ENCODE assay signal across 8 mouse cellular contexts in genomic region chr3:95218466-95219137, GRCm38 (mm10). TPM values are rescaled to one million over a fixed set of nuclear protein-coding genes. Genes with fewer than 3 reads are reported as not detected.
DNase-seq lines count a peak whose midpoint lies in the region; ATAC-seq and TF ChIP-seq lines count a peak whose summit lies in the region.

No protein-coding gene starts in this region.

- no peak for DNase-seq in heart, adult 18-20 months
- peak; percentile 73 for DNase-seq in NIH3T3 (ENCODE audit: low read depth)
- no peak for DNase-seq in hindbrain, embryonic 11.5 days (ENCODE audit: low spot score)
- no peak for DNase-seq in stomach, postnatal 0 days (ENCODE audit: low spot score)
- DNase-seq in frontal cortex, postnatal 36 days (ENCODE audit: low spot score in 2 of 2), result no peak
- no peak for DNase-seq in frontal cortex, postnatal 25 days (ENCODE audit: low spot score in 2 of 2)

- H3K9me3 ChIP-seq in heart, embryonic 15.5 days (replicated peaks), result no peaks in the 10 kb centered on the region
- no peaks in the 10 kb centered on the region for H3K9me3 ChIP-seq in hindbrain, embryonic 11.5 days (ENCODE audit: control insufficient read depth, low read length)
- no peaks in the 10 kb centered on the region for H3K9me3 ChIP-seq in liver, embryonic 15.5 days (replicated peaks)
- H3K9me3 ChIP-seq in stomach, postnatal 0 days (ENCODE audit: control insufficient read depth, low read length), result no peaks in the 10 kb centered on the region

- no peak overlapping the region for H3K9ac ChIP-seq in heart, embryonic 15.5 days
- H3K9ac ChIP-seq in hindbrain, embryonic 11.5 days (ENCODE audit: low read depth, low read length), result no peak overlapping the region; the same call in 1 of the 2 replicates
- H3K9ac ChIP-seq in liver, embryonic 15.5 days, result peak overlapping the region; percentile 92
- 0 out of 2 replicates have a peak overlapping the region, but pooled peaks have one; percentile 80 for H3K9ac ChIP-seq in stomach, postnatal 0 days (ENCODE audit: low read length)

- peak overlapping the region; percentile 72 for H3K4me3 ChIP-seq in heart, embryonic 15.5 days
- peak overlapping the region; percentile 69 for H3K4me3 ChIP-seq in hindbrain, embryonic 11.5 days (ENCODE audit: low read depth, low read length)
- H3K4me3 ChIP-seq in liver, embryonic 15.5 days (replicated peaks), result peak overlapping the region; percentile 91
- H3K4me3 ChIP-seq in stomach, postnatal 0 days (ENCODE audit: low read depth, low read length), result peak overlapping the region; percentile 57; the same call in 1 of the 2 replicates

- TF ChIP-seq EP300 in stomach, postnatal 0 days (optimal IDR thresholded peaks at IDR 0.05), result no peak

- TF ChIP-seq CTCF in stomach, postnatal 0 days (IDR thresholded peaks at IDR 0.05; ENCODE audit: low read depth), result peak; percentile 18; the same call in 1 of the 2 replicates

- no peaks in the 10 kb centered on the region for H3K27me3 ChIP-seq in heart, embryonic 15.5 days
- H3K27me3 ChIP-seq in hindbrain, embryonic 11.5 days (ENCODE audit: control insufficient read depth, insufficient read depth, low read length), result no peaks in the 10 kb centered on the region
- H3K27me3 ChIP-seq in liver, embryonic 15.5 days, result no peaks in the 10 kb centered on the region
- H3K27me3 ChIP-seq in stomach, postnatal 0 days (ENCODE audit: control insufficient read depth, insufficient read depth, low read length), result no peaks in the 10 kb centered on the region

- H3K4me1 ChIP-seq in heart, embryonic 15.5 days (replicated peaks), result peaks cover 16% of the 10 kb centered on the region
- no peaks in the 10 kb centered on the region for H3K4me1 ChIP-seq in hindbrain, embryonic 11.5 days (replicated peaks; ENCODE audit: control insufficient read depth, insufficient read depth, low read length)
- peaks cover 35% of the 10 kb centered on the region for H3K4me1 ChIP-seq in liver, embryonic 15.5 days (replicated peaks)
- H3K4me1 ChIP-seq in stomach, postnatal 0 days (replicated peaks; ENCODE audit: control insufficient read depth, insufficient read depth), result peaks cover 2% of the 10 kb centered on the region; the same call in 1 of the 2 replicates

- no peak for ATAC-seq in heart, embryonic 15.5 days (replicated peaks; ENCODE audit: insufficient number of reproducible peaks, insufficient read depth, low FRiP score, low read depth)
- no peak for ATAC-seq in hindbrain, embryonic 11.5 days (ENCODE audit: low FRiP score)
- ATAC-seq in liver, embryonic 15.5 days (ENCODE audit: insufficient read depth), result no peak
- no peak for ATAC-seq in stomach, postnatal 0 days (ENCODE audit: low FRiP score, low TSS enrichment)

- peak overlapping the region; percentile 65 for H3K4me2 ChIP-seq in heart, embryonic 15.5 days
- peak overlapping the region; percentile 54 for H3K4me2 ChIP-seq in hindbrain, embryonic 11.5 days (replicated peaks; ENCODE audit: low read depth, low read length)
- peak overlapping the region; percentile 84 for H3K4me2 ChIP-seq in liver, embryonic 15.5 days
- peak overlapping the region; percentile 65 for H3K4me2 ChIP-seq in stomach, postnatal 0 days (replicated peaks; ENCODE audit: low read depth)

- H3K27ac ChIP-seq in heart, embryonic 15.5 days, result peak overlapping the region; percentile 99
- peak overlapping the region; percentile 92 for H3K27ac ChIP-seq in hindbrain, embryonic 11.5 days (ENCODE audit: low read depth, low read length)
- H3K27ac ChIP-seq in liver, embryonic 15.5 days (replicated peaks), result peak overlapping the region; percentile 94
- H3K27ac ChIP-seq in stomach, postnatal 0 days (replicated peaks), result peak overlapping the region; percentile 98

- 81% methylated on average over 6 of the region's 6 CpGs for WGBS in heart, embryonic 15.5 days
- WGBS in hindbrain, embryonic 11.5 days, result 76% methylated on average over 6 of the region's 6 CpGs
- WGBS in liver, embryonic 15.5 days (ENCODE audit: insufficient replicate concordance), result 37% methylated on average over 6 of the region's 6 CpGs
- 75% methylated on average over 6 of the region's 6 CpGs for WGBS in stomach, postnatal 0 days

- H3K36me3 ChIP-seq in heart, embryonic 15.5 days, result peaks cover 27% of the 10 kb centered on the region; the same call in 1 of the 2 replicates
- H3K36me3 ChIP-seq in hindbrain, embryonic 11.5 days (ENCODE audit: control insufficient read depth, insufficient read depth, low read length), result peaks cover 4% of the 10 kb centered on the region; the same call in 1 of the 2 replicates
- H3K36me3 ChIP-seq in liver, embryonic 15.5 days (replicated peaks), result peaks cover 33% of the 10 kb centered on the region
- H3K36me3 ChIP-seq in stomach, postnatal 0 days (ENCODE audit: control insufficient read depth, insufficient read depth, low read length), result peaks cover 8% of the 10 kb centered on the region; the same call in 1 of the 2 replicates

RNA-seq across cellular contexts. Expression of gene Gabpb2, which starts 0.9 kb away (rescaled TPM):
- polyA plus RNA-seq in heart, embryonic 15.5 days (2015; fragmentation: Nextera tagmentation; extraction: Ambion mirVana), result 5.1 and 6.5 TPM in 2 replicates
- 10 to 100 TPM; 11.2 to 13.9 TPM for total RNA-seq in heart, adult 18-20 months (2021)
- polyA plus RNA-seq in hindbrain, embryonic 11.5 days (2014; fragmentation: Nextera tagmentation; extraction: Ambion mirVana), result 6.1 and 9.7 TPM in 2 replicates
- 6.2 and 7.1 TPM in 2 replicates for polyA plus RNA-seq in liver, embryonic 15.5 days (2015; fragmentation: Nextera tagmentation; extraction: Ambion mirVana)
- 3.3 and 3.4 TPM in 2 replicates for polyA plus RNA-seq in stomach, postnatal 0 days (2015; fragmentation: Nextera tagmentation; extraction: Ambion mirVana)

RNA-seq across cellular contexts. Expression of gene Cdc42se1, which starts 9.9 kb away (rescaled TPM):
- polyA plus RNA-seq in heart, embryonic 15.5 days (2015; fragmentation: Nextera tagmentation; extraction: Ambion mirVana), result 49.7 and 60.9 TPM in 2 replicates
- 10 to 100 TPM; 19.3 to 21.8 TPM for total RNA-seq in heart, adult 18-20 months (2021)
- 110 and 117 TPM in 2 replicates for polyA plus RNA-seq in hindbrain, embryonic 11.5 days (2014; fragmentation: Nextera tagmentation; extraction: Ambion mirVana)
- 36.7 and 42.6 TPM in 2 replicates for polyA plus RNA-seq in liver, embryonic 15.5 days (2015; fragmentation: Nextera tagmentation; extraction: Ambion mirVana)
- polyA plus RNA-seq in stomach, postnatal 0 days (2015; fragmentation: Nextera tagmentation; extraction: Ambion mirVana), result 88.1 and 99.4 TPM in 2 replicates

RNA-seq across cellular contexts. Expression of gene Mllt11, which starts 13.4 kb away (rescaled TPM):
- 10.6 and 12.0 TPM in 2 replicates for polyA plus RNA-seq in heart, embryonic 15.5 days (2015; fragmentation: Nextera tagmentation; extraction: Ambion mirVana)
- total RNA-seq in heart, adult 18-20 months (2021), result 1 to 10 TPM; 6.8 to 8.6 TPM
- polyA plus RNA-seq in hindbrain, embryonic 11.5 days (2014; fragmentation: Nextera tagmentation; extraction: Ambion mirVana), result 171 and 203 TPM in 2 replicates
- 2.2 and 2.7 TPM in 2 replicates for polyA plus RNA-seq in liver, embryonic 15.5 days (2015; fragmentation: Nextera tagmentation; extraction: Ambion mirVana)
- polyA plus RNA-seq in stomach, postnatal 0 days (2015; fragmentation: Nextera tagmentation; extraction: Ambion mirVana), result 11.0 and 11.8 TPM in 2 replicates

RNA-seq across cellular contexts. Expression of gene Gm128, which starts 22.8 kb away (rescaled TPM):
- 0.38 and 0.55 TPM in 2 replicates for polyA plus RNA-seq in heart, embryonic 15.5 days (2015; fragmentation: Nextera tagmentation; extraction: Ambion mirVana)
- total RNA-seq in heart, adult 18-20 months (2021), result not detected
- polyA plus RNA-seq in hindbrain, embryonic 11.5 days (2014; fragmentation: Nextera tagmentation; extraction: Ambion mirVana), result 0.21 TPM in 1 of 2 replicates, not detected in the other
- polyA plus RNA-seq in liver, embryonic 15.5 days (2015; fragmentation: Nextera tagmentation; extraction: Ambion mirVana), result 0.07 and 0.12 TPM in 2 replicates
- polyA plus RNA-seq in stomach, postnatal 0 days (2015; fragmentation: Nextera tagmentation; extraction: Ambion mirVana), result 0.21 and 0.38 TPM in 2 replicates

RNA-seq across cellular contexts. Expression of gene Bnipl, which starts 32.4 kb away (rescaled TPM):
- 0.06 and 0.38 TPM in 2 replicates for polyA plus RNA-seq in heart, embryonic 15.5 days (2015; fragmentation: Nextera tagmentation; extraction: Ambion mirVana)
- not detected for total RNA-seq in heart, adult 18-20 months (2021)
- polyA plus RNA-seq in hindbrain, embryonic 11.5 days (2014; fragmentation: Nextera tagmentation; extraction: Ambion mirVana), result 0.61 and 0.73 TPM in 2 replicates
- polyA plus RNA-seq in liver, embryonic 15.5 days (2015; fragmentation: Nextera tagmentation; extraction: Ambion mirVana), result not detected in 2 replicates
- polyA plus RNA-seq in stomach, postnatal 0 days (2015; fragmentation: Nextera tagmentation; extraction: Ambion mirVana), result 16.6 and 16.8 TPM in 2 replicates

Comparison
In these comparisons a context has a peak if more than half of its experiments do, and no peak if none do; other contexts are left out.
1. H3K9ac ChIP-seq: peak in liver, embryonic 15.5 days (single experiment) and stomach, postnatal 0 days (single experiment); none in heart, embryonic 15.5 days (single experiment) and hindbrain, embryonic 11.5 days (single experiment).
2. RNA of gene Mllt11, which starts 13.4 kb away (polyA plus RNA-seq): 171 to 203 TPM in hindbrain, embryonic 11.5 days; 11.0 to 11.8 TPM in stomach, postnatal 0 days, 10.6 to 12.0 TPM in heart, embryonic 15.5 days and 2.2 to 2.7 TPM in liver, embryonic 15.5 days; every median in the first group is over 10 times any median in the second.
3. Peak in every context shown above with its lines, with median percentiles within 50 percentile points of each other: H3K27ac ChIP-seq, H3K4me2 ChIP-seq and H3K4me3 ChIP-seq.